Mouse (Mus musculus) liver, adult 2 months (tissue): Measurements from ENCODE around the gene Adamts17. TPM values are rescaled to one million over a fixed set of nuclear protein-coding genes. Genes with fewer than 3 reads are reported as not detected.

ENCODE experiments used
- DNase-seq: peaks from one replicate; pipeline ENCODE4 v3.0.0-alpha.2; 2011; ENCODE audit warnings: low read depth, low spot score; ENCODE audit errors: extremely low read depth
- H3K27ac ChIP-seq: fragments of 200-500 bp; replicated peaks from 2 replicates; pipeline ENCODE4 v1.5.1; 2012; ENCODE audit warnings: low read depth, mild to moderate bottlenecking, control low read depth, inconsistent platforms, low read length; ENCODE audit not compliant: insufficient read depth
- H3K27me3 ChIP-seq: fragments of 200-500 bp; 2 replicates; pipeline ENCODE4 v1.6.1; 2012; ENCODE audit warnings: mild to moderate bottlenecking, moderate library complexity, low read length, inconsistent platforms; ENCODE audit not compliant: control insufficient read depth, insufficient read depth
- H3K36me3 ChIP-seq: fragments of 200-500 bp; 2 replicates; pipeline ENCODE4 v1.6.1; 2012; ENCODE audit warnings: low read length, inconsistent platforms; ENCODE audit not compliant: control insufficient read depth, insufficient read depth
- H3K4me1 ChIP-seq: fragments of 200-500 bp; 2 replicates; pipeline ENCODE4 v1.6.1; 2011; ENCODE audit warnings: low read length; ENCODE audit not compliant: control insufficient read depth, insufficient read depth
- H3K4me3 ChIP-seq: fragments of 200-500 bp; 2 replicates; pipeline ENCODE4 v1.5.1; 2011; ENCODE audit warnings: low read depth, mild to moderate bottlenecking, control low read depth, low read length, moderate library complexity; ENCODE audit not compliant: insufficient read depth
- H3K79me2 ChIP-seq: fragments of 200-500 bp; 2 replicates; pipeline ENCODE4 v1.6.1; 2012; ENCODE audit warnings: inconsistent platforms, mild to moderate bottlenecking, low read length, moderate library complexity; ENCODE audit not compliant: control insufficient read depth, insufficient read depth
- H3K9ac ChIP-seq: fragments of 200-500 bp; 2 replicates; pipeline ENCODE4 v1.6.1; 2012; ENCODE audit warnings: low read depth, mild to moderate bottlenecking, control low read depth, inconsistent platforms, low read length
- CTCF ChIP-seq: fragments of 200-500 bp; IDR thresholded peaks from 2 replicates; pipeline ENCODE4 v1.5.1; 2011; ENCODE audit warnings: low read depth, low read length, control low read depth
- POLR2A ChIP-seq: fragments of 200-500 bp; IDR thresholded peaks from 2 replicates; pipeline ENCODE4 v1.6.1; 2011; ENCODE audit warnings: low read length, control low read depth; ENCODE audit not compliant: insufficient read depth; ENCODE audit errors: extremely low read depth
- WGBS: fragments of 180-500 bp; shearing (Covaris S2); methylation state at CpG from one replicate; pipeline ENCODE4 v1.1.7; 2018; 5-methylcytosine and 5-hydroxymethylcytosine counted together
- polyA plus RNA-seq: library from polyadenylated mRNA; depleted of rRNA; stranded (reverse); fragments of >200 nt; gene quantifications from 2 replicates; pipeline ENCODE4 v1.2.3, GENCODE M21; 2012
- total RNA-seq: library from RNA; depleted of rRNA; stranded (reverse); fragments of >200 nt; gene quantifications from 2 replicates; pipeline ENCODE4 v1.2.3, GENCODE M21; 2014

The Adamts17 gene
- total and polyA plus RNA-seq, 2 experiments: 0.09 to 0.17 TPM

GRCm38 (mm10) chr7:66830803-66831202, 8.7 kb upstream of the Adamts17 start:
- Histone ChIP-seq H3K27ac (no peak overlapping the region), H3K79me2 (no peaks in the 10 kb centered on the region), H3K4me3 (no peak overlapping the region), H3K9ac (no peak overlapping the region), H3K36me3 (no peaks in the 10 kb centered on the region), H3K27me3 (0 out of 2 replicates have a peak, but pooled peaks cover 3% of the 10 kb centered on the region), H3K4me1 (no peaks in the 10 kb centered on the region; the same call in 1 of the 2 replicates)
- 62% methylated on average over 5 of the region's 5 CpGs for whole genome bisulfite sequencing
- no peak for DNase-seq
- TF ChIP-seq CTCF (no peak), POLR2A (no peak)

- no peaks in the 10 kb centered on the region; the same call in 1 of the 2 replicates for H3K4me1 ChIP-seq
- 38% methylated on average over 5 of the region's 5 CpGs for WGBS
- 0 out of 2 replicates have a peak, but pooled peaks cover 3% of the 10 kb centered on the region for H3K27me3 ChIP-seq
- no peaks in the 10 kb centered on the region for H3K36me3 ChIP-seq
- no peak overlapping the region for H3K27ac ChIP-seq
- no peak for DNase-seq
- H3K4me3 ChIP-seq: no peak overlapping the region
- no peak overlapping the region for H3K9ac ChIP-seq
- TF ChIP-seq CTCF: no peak
- TF ChIP-seq POLR2A: no peak
- no peaks in the 10 kb centered on the region for H3K79me2 ChIP-seq
Measured at GRCm38 (mm10) chr7:66831295-66831694, 8.2 kb upstream of the Adamts17 start.

GRCm38 (mm10) chr7:66840008-66840719, 629 bp downstream of the Adamts17 start:
- no peaks in the 10 kb centered on the region for H3K79me2 ChIP-seq
- 1% methylated on average over 76 of the region's 76 CpGs for WGBS
- no peaks in the 10 kb centered on the region for H3K4me1 ChIP-seq
- peak overlapping the region; percentile 60; the same call in 1 of the 2 replicates for H3K4me3 ChIP-seq
- peak overlapping the region; percentile 35 for H3K9ac ChIP-seq
- no peaks in the 10 kb centered on the region for H3K36me3 ChIP-seq
- TF ChIP-seq CTCF: peak; percentile 12; the same call in 1 of the 2 replicates
- TF ChIP-seq POLR2A: no peak
- no peak for DNase-seq
- no peak overlapping the region for H3K27ac ChIP-seq
- H3K27me3 ChIP-seq: peaks cover 7% of the 10 kb centered on the region

GRCm38 (mm10) chr7:66841165-66841564, 1.6 kb downstream of the Adamts17 start:
- no peaks in the 10 kb centered on the region for H3K36me3 ChIP-seq
- no peak overlapping the region for H3K4me3 ChIP-seq
- H3K4me1 ChIP-seq: peaks cover 2% of the 10 kb centered on the region
- TF ChIP-seq POLR2A (no peak), CTCF (no peak)
- H3K79me2 ChIP-seq: no peaks in the 10 kb centered on the region
- DNase-seq: no peak
- peaks cover 7% of the 10 kb centered on the region for H3K27me3 ChIP-seq
- WGBS: 88% methylated on average over 7 of the region's 7 CpGs
- H3K9ac ChIP-seq: no peak overlapping the region
- H3K27ac ChIP-seq: no peak overlapping the region

- WGBS: 53% methylated on average over 10 of the region's 10 CpGs
- H3K4me3 ChIP-seq: no peak overlapping the region
- H3K27ac ChIP-seq: no peak overlapping the region
- H3K4me1 ChIP-seq: peaks cover 7% of the 10 kb centered on the region
- no peaks in the 10 kb centered on the region for H3K79me2 ChIP-seq
- peak; percentile 19 for DNase-seq
- TF ChIP-seq CTCF (peak; percentile 74), POLR2A (no peak)
- no peak overlapping the region for H3K9ac ChIP-seq
- H3K27me3 ChIP-seq: peaks cover 7% of the 10 kb centered on the region
- H3K36me3 ChIP-seq: no peaks in the 10 kb centered on the region
Measured at GRCm38 (mm10) chr7:66842021-66842420, 2.5 kb downstream of the Adamts17 start.

- H3K79me2 ChIP-seq: no peaks in the 10 kb centered on the region
- no peak overlapping the region for H3K4me3 ChIP-seq
- H3K27ac ChIP-seq: no peak overlapping the region
- TF ChIP-seq CTCF (no peak), POLR2A (no peak)
- DNase-seq: no peak
- H3K27me3 ChIP-seq: peaks cover 7% of the 10 kb centered on the region
- H3K9ac ChIP-seq: no peak overlapping the region
- WGBS: 90% methylated on average over 2 of the region's 2 CpGs
- H3K4me1 ChIP-seq: peaks cover 7% of the 10 kb centered on the region
- H3K36me3 ChIP-seq: no peaks in the 10 kb centered on the region
Measured at GRCm38 (mm10) chr7:66843846-66844245, 4.3 kb downstream of the Adamts17 start.
